Mouse (Mus musculus) CD8-positive naive resting alpha-beta T cell, adult 57 days (primary cell): ENCODE results near the gene Nrip3. TPM values are rescaled to one million over a fixed set of nuclear protein-coding genes. Genes with fewer than 3 reads are reported as not detected.

Experiments used
- total RNA-seq: library from RNA; stranded (reverse); gene quantifications from one replicate; pipeline ENCODE4 v1.2.4, GENCODE M21; 2023

The Nrip3 gene
- 0.12 TPM for total RNA-seq

DNA sequence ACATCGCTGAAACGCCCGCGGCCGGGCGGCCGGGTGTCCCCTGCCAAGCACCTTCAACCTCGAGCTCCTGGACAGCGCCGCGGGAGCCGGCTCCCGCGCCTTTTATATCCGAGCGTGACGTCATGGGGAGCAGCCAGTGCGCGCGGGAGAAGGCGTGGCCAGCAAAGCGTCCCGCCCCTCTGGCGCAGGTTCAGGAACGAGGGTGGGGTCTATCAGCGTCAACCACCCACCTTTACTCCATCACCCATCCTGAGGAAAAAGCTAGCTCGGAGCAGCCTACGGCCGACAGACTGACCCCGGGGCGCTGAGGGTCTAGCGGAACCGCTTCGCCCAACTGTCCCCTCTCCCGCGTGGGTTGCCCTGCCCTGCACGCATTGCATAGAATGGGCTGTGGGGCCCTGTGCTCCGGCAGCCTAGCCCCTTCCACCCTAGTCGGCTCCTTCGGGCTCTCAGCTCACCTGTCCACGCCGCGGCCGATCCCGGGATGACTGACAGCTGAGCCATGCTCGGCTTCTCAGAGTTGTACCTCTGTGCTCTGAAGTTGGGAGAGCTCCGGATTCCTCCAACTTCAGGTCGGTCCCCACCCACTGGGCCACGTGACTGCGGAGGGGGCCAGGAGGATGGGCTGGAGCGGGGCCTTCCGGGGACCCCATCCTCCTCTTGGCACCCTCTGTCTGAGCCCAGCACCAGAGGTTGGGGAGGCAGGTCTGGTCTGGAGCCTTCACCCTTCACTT, at the start of gene Nrip3:
Gene Nrip3, minus strand, starts transcription at position 556 of the 734 bp plus-strand sequence.

DNA sequence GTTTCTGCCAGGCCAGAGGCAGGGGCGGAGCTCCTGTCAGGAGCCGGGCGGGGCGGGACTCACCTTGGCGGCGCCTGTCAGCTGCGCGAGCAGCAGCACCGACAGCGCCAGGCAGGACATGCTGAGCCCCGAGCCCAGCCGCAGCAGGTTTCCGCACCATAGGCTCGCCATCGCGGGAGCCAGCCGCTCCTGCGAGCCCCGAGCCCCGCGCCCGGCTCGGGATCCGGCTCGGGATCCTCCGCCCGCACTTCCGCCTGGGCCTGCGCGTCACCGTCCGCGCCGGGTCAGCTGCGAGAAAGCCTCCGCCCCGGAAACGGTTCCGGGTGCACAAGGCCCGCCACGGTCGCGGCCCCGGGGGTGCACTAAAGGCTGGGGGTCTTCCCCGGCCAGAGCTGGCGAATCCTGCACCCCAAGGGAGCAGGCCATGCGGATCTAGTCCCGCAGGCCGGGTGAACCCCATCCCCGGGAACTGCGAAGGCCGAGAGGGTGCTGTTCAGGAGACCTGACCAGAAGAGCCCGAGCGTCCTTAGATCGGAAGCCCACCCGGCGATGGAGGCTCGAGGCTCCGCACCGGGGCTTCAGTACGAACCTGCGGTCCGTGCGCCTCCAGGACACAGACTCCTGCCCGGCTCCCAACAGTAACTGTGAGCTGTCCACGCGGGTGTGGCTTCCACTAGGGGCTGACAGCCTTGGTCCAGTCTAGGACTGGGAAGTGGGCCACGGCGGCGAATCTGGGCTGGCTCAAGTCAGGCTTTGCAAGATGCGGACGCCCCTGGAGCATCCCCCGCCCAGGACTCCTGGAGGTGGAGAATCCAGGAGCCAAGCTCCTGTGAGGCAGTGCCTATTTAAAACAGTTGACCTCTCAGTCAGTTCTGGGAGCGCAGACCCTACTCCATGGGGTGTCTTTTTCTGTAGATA, 29.6 kb downstream of the Nrip3 start, which contains the start of gene Tmem9b:
Gene Tmem9b, minus strand, starts transcription at position 868 of the 918 bp plus-strand sequence.

DNA sequence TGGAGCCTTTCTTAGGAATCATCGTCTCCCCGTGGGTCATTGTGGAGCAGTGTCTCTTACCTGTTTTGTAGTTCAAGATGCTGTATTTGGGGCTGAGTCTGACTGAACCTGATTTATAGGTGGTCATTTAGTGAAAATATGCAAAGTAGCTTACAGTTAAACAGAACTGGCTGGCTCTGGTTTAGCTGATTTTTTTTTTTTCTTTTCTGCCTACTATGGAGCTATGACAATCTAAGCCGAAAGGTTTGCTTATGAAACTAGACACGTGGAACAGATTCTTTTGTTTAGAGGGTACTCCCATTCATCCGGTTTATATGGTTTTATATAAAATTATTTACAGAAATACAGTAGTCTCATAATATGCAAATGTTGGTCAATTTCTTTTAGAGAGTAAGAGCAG, 50.2 kb downstream of the Nrip3 start, which contains the start of gene Ascl3:
Gene Ascl3, minus strand, starts transcription at position 101 of the 400 bp plus-strand sequence.

DNA sequence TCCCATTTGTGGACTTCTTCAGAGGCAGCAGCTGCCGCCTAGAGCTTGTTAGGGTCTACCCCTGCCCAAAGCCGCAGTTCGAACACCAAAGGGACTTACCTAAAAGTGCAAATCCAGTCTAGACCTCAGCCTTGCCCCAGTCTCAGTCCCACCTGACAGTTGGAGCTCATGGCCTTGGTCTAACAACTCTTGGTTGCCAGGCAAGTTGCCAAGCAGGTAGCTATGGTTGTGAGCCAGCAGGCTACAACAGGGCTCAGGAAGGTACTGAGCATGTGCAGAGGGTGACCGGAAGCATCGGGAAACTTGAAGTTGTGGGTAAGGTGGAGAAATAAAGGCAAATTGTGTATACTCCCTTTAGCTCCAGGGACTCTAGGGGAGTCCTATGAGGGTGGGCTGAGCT, 58.1 kb downstream of the Nrip3 start, which contains the start of gene BC051019:
Gene BC051019, minus strand, starts transcription at position 154 of the 400 bp plus-strand sequence.

Other genes with a start within 250 kb of the Nrip3 start
- gene St5, start 78.4 kb downstream of the Nrip3 start, total RNA-seq, result 1.3 TPM
- gene Akip1, start 78.3 kb downstream of the Nrip3 start, total RNA-seq, result 10.8 TPM
- not detected for gene BC051019, start 58.2 kb downstream of the Nrip3 start, total RNA-seq
- 1.1 TPM for gene Ascl3, start 50.3 kb downstream of the Nrip3 start, total RNA-seq
- gene Tmem9b, start 29.1 kb downstream of the Nrip3 start, total RNA-seq, result 34.5 TPM
- not detected for gene Scube2, start 83.7 kb upstream of the Nrip3 start, total RNA-seq
- gene Dennd5a, start 178.4 kb upstream of the Nrip3 start, total RNA-seq, result 21.5 TPM
- gene Tmem41b, start 204.9 kb upstream of the Nrip3 start, total RNA-seq, result 42.7 TPM
- 63.5 TPM for gene Ipo7, start 236.2 kb upstream of the Nrip3 start, total RNA-seq